Mouse (Mus musculus) naive thymus-derived CD4-positive, alpha-beta T cell, adult 2 months (primary cell): ENCODE measurements around the gene Rnh1.
A peak's percentile ranks its signal among the peaks of the same experiment; 100 is the strongest.

Experiments
- DNase-seq: peaks from one replicate; pipeline ENCODE4 v3.0.0-alpha.2; 2011; ENCODE audit warnings: low read depth

The Rnh1 gene

DNA sequence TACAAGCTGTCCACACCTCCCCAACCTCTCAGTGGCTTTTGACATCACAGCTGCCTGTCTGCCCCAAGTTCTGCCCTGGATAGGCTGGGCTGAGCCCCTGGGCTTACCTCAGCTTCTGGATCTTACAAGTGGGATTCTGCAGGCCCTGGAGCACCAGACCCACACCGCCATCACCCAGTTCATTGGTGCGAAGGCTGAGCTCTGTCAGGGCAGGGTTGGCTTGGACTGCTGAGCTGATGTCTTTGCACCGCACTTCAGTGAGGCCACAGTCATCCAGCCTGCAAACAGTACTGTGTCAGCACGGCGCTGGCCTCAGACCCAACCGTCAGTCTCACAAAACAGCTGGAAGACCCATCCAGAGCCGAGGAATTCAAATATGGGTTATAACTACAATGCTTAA lies 8.3 kb downstream of the Rnh1 start:
- no peak for DNase-seq

DNA sequence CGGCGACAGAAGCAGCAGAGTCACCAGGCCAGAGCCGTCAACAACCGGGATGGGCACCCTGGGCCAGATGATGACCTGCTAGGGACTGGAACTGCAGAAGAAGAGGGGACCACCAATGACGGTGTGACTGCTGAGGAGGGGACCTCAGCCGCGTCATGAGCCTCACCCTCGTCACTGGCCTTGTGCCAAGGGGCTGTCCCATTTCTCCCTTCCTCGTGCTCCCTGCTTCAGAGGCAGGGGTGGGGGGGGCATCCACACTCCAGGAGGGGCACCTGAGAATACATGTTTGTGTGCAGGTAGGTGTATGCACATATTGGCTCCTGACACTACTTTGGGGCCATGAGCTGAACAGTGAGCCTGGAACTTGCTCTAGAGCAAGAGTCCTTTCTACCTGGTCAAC lies 17.3 kb downstream of the Rnh1 start:
- no peak for DNase-seq

DNA sequence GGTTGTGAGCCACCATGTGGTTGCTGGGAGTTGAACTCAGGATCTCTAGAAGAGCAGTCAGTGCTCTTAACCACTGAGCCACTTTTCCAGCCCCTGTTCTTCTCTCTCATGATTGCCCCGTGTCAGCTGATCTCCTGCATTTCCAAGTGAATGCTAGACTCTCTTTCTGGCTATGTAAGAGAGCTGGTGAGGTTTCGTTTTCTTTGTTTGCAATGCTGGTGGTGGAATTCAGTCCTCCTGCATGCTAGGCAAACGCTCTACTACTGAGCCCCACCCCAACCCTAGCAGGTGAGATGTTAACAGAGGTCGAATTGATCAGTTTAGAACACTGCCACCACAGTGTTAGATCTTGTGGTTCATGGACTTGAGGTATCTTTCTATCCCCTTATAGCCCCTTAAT lies 24.0 kb downstream of the Rnh1 start:
- DNase-seq: no peak

DNA sequence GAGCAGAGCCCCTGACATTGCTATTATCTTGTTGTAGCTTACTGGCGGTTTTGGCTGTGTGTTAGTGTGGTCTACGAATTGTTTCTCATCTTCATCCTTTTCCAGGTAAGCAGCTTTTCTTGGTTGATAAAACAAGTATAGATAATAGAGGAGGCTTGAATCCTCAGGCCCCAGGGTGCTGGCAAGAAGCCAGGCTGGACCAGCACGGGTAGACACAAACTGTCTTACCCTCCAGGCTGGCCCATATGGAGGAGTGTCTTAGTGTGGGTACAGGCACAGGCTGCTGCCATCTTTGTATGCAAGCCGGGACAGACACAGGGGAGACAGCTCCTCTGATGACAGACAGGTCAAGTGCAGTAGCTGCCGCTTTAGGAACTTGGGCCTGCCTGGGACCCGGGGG lies 25.6 kb downstream of the Rnh1 start:
- DNase-seq: no peak

DNA sequence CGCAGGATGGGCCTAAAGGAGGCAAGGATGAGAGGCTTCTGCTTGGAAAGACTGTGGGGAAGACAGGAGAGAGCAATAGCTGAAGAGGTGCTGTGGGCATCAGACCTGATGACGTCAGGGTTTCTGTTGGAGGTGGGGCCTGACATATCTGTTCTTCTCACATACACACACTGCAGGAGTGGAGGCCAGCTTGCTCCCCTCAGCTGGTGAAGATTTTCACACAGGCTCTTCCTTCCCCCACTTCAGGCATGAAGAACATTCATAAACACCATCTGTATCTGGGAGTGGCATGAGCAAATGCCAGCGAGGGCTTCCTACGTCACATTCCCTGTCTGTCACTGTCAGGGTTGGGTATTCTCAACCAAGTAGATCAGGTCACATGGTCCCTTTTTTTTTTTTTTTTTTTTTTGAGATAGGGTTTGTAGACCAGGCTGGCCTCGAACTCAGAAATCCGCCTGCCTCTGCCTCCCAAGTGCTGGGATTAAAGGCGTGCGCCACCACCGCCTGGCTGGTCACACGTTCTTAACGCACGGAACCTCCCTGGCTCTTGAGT lies 26.5 kb downstream of the Rnh1 start:
- no peak for DNase-seq

DNA sequence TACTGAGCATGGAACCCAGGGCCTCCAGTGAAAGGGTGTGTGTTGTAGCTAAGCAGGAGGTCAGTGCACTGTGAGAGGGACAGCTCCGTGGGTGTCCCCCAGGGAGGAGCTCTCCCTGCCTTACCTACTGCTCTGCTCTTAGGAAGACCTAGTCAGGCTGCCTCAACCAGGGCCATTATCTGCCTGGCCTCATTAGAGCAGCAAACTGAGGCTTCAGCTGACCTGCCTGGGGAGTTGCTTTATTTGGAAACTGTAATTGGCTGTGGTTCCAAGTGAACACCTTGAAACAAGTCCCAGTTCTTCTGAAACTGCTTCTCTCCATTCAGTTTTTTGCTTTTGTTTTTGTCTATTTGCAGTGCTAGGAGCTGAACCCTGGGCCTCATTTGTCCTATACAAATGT lies 27.3 kb downstream of the Rnh1 start:
- no peak for DNase-seq

DNA sequence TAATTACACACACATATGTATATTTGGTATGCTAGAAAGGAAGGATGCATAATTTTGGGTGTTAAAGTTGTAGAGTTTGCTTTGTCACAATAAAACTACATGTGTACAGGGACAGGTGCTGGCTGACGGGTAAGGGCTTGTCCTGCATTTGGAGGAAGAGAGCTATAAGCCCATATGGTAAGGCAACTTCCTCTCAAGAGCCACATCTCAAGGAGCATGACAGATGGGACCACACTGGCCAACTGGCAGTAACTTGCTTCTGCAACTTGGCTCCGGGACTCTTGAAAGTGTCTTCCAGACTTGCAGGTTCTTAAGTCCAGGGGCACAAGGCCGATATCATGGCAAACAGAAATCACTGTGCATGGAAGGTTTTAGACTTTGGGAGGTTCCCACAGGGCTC lies 28.0 kb downstream of the Rnh1 start:
- no peak for DNase-seq

DNA sequence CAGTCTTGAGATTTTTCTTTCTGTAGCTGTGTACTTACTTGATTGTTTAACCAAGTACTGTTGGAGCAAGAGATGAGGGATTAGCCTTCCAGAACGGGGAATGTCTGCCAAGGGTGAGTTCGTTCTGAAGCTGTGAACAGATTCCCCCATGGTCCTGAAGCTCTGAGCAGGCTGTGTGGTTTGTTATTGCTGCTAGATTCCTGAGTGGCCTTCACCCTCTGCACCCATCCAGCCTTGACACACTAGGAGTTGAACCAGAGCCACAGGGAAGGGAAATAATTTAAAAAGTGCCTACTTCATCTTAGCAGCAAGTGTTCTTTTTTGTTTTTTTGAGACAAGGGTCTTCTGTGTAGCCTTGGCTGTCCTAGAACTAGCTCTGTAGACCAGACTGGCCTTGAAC lies 28.8 kb downstream of the Rnh1 start:
- DNase-seq: no peak

DNA sequence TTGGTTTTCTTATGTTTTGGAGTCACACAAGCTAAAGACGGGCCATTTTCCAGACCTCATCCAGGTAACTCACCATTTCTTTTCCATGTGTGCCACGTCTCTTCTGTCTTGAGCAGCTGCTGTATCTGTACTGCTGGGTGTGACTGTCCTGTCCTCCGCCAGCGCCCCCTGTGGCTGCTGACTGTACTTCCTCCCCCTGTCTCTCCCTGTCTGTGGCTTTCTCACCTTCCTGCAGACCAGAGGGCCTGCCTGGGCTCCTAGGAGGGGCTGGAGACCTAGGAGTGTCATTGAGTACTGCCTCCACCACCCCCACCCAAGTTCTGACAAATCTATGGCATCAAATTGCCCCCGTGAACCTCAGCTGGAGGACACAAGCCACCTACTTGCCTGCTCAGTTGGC lies 29.5 kb downstream of the Rnh1 start:
- peak; percentile 66 for DNase-seq

DNA sequence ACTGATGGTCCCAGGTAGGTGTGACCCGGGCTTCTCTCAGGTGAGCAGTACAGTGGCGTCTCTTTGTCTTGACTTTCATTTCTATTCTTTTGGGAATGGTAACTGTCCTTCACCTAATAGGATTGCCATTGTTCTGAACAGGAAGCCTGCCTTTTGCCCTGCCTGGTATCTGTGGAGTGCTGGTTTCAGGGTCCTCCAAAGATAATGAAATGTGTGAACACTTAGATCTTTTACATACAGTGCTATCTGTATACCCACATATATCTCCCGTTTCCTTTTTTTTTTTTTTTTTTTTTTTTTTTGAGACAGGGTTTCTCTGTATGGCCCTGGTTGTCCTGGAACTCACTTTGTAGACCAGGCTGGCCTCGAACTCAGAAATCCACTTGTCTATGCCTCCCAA lies 31.3 kb downstream of the Rnh1 start:
- DNase-seq: no peak

DNA sequence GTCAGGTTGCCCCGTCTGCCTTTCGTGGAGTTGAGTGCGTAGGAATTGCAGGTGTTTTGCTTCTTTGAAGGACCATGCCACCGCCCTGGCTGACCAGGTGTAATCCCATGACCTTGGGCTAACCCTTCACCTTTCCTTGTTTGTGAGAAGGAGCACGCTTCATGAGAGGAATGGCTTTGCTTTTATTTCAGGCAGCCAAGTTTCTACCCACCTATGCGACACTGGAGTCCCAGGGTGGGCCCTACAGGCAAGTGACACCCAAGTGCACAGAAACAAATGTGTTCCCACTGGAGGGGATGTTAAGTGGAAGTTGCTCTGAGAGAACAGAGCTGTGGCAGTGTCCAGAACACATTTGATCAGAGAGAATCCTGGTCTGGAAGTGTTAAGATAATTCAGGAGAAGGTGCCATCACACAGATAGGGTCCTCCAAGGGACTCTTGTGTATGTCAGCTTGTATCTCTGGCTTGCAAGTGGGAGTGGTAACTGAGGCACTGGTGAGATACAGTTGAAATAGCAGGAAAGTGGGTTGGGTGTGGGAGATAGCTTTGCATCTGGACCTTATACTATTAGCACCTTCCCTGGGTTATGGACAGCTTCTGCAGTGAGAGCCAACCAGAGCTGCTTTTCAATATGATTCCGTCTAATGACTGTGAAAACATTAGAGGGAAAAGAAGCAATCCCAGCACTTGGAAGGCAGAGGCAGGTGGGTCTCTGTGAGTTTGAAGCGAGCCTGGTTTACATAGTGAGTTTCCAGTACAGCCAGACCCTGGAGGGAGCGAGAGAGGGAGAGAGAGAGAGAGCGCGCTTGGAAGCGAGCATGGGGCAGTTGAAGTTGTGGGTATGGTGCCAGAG lies 40.5 kb downstream of the Rnh1 start:
- peak; percentile 16 for DNase-seq

DNA sequence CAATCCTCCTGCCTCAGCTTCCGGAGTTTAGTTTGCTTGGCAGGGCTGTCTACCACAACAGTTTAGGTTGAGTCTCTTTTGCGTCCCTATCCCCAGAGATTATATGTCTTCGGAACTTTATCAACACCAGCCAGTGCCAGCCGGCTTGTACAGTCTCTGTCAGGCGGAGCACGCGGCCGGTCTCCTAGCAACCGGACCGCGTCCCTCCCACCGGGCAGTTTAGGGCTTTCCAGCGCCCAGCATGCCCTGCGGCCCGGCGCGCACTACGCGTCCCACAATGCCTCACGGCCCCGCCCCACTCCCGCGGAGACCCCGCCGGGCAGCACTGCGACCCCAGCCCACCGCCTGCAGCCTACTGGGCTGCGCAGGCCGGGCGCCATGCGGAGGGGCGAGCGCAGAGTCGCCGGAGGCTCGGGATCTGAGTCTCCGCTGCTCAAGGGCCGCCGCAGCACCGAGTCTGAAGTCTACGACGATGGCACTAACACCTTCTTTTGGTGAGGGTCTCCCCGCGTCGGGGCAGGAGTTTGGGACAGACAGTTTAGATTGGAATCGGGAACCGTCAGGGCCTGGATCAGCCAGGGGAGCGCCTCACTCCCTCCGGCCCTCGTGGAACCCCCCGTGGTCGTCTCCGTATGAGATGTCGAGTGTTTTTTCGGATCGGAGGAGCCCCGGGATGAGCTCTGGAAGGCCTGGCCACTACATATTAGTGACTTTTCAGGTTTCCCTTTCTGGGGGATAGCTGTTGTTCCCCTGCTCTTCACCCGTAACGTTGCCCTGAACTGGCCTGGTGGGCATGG lies 41.4 kb downstream of the Rnh1 start:
- peak; percentile 89 for DNase-seq

DNA sequence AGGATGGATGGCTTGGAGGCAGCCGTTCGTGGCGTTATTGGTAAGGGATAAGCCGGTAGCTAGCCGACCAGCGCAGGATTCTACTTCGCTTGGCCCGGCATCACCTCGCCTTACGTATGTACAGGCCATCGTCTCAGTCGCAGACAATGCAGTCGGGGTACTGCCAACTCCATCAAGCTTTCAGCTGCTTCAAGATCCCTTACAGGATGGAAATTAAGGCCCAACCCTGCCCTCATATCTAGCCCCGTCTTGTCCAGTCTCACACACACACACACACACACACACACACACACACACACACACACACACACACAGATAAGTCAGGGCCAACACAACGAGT lies 49.2 kb downstream of the Rnh1 start:
- no peak for DNase-seq

DNA sequence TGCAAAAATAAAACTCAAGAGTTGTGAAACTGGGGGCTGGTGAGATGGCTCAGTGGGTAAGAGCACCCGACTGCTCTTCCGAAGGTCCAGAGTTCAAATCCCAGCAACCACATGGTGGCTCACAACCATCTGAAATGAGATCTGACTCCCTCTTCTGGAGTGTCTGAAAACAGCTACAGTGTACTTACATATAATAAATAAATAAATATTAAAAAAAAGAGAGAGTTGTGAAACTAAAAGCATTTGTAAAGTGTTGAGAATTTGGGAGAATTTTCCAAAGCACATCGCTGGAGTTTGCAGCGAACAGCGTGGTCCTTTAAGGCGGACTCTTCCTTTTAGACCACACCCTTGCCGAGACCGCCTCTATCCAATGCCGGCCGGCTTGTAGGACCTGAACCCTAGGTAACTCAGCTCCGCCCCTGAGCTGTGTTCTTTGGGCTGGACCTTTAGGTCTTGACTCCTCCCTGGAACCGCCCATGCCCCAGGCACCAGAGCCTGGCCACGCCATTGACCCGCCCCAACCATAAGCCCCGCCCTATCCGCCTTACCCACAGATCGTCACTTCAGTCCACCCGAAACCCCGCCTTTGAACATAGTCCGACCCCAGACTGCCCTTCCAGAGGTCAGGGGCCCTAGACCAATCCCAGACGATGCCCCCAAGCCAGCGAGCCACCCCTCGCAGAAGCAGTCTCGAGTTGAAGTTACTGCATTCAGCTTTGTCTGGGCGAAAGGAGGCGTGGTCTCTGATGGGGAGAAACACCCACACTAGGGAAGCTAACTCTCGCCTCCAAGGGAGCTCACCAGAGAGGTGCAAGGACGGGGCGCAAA lies 49.8 kb downstream of the Rnh1 start:
- DNase-seq: peak; percentile 95

DNA sequence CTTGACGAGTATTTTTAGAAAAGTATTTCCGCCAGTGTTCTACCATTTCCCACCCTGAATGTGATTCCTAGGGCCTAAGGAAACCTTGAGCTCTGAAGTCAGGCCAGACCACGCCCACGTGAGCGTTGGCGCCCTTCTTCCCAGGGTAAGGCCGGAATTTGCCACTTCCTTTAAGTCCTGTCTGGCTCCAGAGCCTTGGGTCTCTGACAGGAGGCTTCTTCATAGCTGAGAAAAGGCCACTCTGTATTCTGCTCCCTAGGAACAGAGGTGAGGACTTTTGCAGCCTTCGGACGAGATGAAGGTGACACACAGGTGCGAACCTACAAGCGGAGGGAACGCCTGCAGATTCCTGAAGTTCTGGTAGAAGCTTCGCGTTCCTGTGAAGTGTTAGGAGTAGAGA lies 50.4 kb downstream of the Rnh1 start, which contains the start of gene Ptdss2:
Gene Ptdss2, plus strand, starts transcription at position 138 of the 400 bp plus-strand sequence.
- peak; percentile 28 for DNase-seq

DNA sequence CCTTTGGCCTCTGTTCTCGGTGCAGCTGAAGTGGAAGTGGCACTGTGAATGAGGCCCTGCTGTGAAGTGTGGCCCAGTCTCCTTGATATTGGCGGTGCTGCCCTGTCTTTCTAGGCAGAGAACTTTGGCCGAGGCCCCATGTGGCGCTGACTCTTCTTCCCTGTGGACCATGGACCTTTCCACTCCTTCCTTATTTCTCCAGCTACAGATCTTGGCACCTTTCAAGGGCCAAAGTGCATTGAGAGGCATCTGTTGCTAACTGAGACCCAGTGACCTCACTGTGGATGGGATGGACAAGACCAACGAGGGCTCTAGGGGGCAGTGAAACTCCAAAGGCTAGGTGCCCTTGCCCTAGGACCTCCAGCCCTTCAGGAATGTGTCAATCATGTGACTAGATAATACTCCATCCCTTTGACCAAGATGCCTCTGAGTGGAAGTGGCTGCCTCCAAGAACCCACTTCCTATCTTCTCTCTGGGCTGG lies 51.6 kb downstream of the Rnh1 start:
- no peak for DNase-seq

DNA sequence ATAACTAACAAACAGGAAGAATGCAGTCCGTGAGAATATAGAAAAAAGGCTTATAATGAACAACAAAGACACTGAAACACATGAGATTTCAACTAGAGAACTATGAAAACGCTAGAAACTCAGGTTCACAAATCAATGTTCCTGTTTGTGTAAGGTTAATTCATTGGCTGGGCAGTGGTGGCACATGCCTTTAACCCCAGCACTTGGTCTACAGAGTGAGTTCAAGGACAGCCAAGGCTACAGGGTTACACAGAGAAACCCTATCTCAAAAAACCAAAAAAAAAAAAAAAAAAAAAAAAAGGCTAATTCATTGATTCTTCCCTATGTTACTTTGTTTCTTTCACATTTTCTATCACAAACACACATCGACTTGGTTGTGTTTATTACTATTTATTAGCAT lies 52.1 kb downstream of the Rnh1 start:
- no peak for DNase-seq

DNA sequence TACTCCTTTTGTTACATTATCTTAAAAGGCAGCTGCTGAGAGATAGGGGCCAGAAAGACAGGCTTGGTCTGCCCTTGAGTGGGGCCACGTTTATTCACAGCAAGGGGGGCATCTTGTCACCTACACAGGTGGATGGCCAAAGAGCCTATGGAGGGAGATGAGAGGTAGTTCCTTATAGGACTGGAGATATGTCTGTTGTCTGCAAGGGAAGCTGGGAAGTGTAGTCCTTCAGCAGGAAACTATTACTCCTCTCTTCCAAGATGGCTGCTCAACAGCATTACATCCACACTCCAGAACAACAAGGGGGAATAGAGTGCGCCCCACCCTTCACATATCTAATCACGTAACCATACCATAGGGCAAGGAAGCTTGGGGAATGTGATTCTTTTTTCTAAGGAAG lies 53.2 kb downstream of the Rnh1 start:
- DNase-seq: no peak

DNA sequence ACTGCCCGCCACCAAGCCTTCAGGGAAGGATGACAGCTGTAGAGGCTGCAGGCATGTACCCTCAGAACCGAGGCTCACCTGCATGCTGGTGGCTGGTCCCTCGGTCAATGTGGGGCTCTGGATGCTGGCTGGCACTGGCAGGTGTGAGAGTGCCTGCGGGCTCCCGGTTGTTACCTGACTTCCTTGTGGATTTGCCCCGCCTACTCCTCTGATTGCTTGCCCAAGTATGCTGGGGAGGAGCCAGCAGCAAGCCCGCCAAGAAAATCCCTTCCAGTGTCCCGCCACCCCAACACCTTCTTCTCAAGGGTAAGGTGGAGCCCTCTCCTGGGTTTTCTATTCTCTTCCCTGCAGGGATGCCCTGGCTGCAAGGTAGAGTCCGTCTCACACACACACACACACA lies 55.0 kb downstream of the Rnh1 start, which contains the start of gene Ano9:
Gene Ano9, minus strand, starts transcription at position 171 of the 400 bp plus-strand sequence.
- DNase-seq: no peak

DNA sequence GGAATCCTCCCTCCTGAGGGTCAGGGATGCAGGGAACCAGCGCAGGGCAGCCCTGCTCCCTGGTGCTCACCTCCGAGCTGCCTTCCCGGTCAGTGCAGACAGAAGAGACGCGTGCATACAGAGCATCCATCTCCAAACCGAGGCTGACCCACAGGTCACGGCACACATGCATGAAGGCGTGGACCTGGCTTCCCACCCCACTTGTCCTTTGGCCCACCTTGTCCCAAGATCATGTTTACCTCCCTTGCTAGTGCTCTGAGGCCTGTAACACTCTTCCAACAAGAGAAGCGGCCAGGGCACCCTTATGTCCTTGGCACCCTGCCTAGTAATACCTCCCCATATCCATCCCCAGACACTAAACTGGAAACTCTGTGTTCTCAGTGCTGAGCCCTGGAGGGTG lies 56.8 kb downstream of the Rnh1 start:
- DNase-seq: no peak
